Mouse (Mus musculus) heart, postnatal 10 days (tissue): ENCODE data around the gene Rab5c. TPM values are rescaled to one million over a fixed set of nuclear protein-coding genes. Genes with fewer than 3 reads are reported as not detected.

Source experiments
- DNase-seq, 2 experiments: peaks; one replicate each; pipeline ENCODE4 v3.0.0; 2021
- intact Hi-C: fragments of 180-260 bp; cut with DNase I; formaldehyde crosslinking; loops from one replicate; pipeline ENCODE4 v1.15.1; 2025
- total RNA-seq, 2 experiments: library from RNA; stranded (reverse); gene quantifications; 2 replicates each; pipeline ENCODE4 v1.2.3; 2021

Gene Rab5c
- total RNA-seq, 2 experiments from 2014 or later, result 85.3 to 97.8 TPM

DNA sequence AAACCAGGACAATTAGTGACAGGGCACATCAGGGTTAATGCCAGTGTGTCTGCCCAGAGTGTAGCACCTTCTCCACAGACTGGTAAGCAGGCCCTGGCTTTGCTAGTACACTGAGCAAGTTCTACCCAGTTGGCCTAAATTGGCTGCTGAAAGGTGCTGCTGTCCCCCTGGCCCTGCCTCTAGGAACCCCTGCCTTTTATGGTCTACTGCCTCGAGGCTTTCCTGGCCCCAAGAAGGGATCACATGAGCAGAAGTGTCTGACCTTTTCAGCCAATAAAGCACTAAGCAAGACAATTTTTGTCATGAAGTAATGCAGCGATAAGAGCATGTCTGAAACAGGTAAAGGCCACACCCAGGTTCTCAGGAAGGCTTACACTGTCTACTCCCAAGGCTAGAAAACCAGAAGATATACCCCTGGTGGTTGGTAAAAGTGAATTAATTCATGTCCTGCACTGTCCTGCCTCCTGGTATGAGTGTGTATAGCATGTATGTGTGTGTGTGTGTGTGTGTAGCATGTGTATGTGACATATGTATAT, 15.5 kb downstream of the Rab5c start:
- intact Hi-C loops, result no loop called here

DNA sequence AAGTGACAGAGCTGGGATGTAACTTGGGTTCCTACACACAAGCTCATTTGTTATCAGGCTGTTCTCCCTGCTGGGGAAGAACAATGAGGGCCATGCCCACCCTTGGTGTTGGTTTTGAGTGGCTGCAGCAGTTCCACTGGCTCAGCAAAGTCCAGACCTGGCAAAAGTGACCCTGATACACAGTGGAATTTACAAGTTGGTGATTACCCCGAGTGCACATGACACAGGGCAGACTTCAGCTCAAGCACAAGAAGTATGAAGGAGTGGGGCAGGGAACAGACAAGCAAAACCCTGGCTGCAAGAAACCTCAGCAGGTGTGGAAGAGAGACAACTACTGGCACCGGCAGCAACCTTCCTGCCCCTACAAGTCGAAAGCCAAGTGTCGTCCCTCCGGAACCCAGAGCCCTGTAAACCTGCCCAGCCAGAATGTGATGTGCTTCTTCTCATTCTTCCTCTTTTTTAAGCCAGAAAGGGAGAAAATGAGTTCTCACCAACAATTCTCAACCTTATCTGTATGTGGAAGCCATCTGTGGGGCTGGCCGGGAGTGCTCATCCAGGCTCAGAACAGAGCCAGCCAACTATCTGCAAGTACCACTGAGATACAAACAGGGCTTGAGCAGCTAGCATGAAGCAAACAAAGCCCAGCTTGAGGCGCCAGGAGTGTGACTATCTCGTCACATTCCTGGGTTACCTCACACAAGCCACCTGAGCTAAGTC, 16.1 kb downstream of the Rab5c start:
- intact Hi-C loops, result no loop called here
- peak; percentile 42 to 53 for DNase-seq

More for the DNA sequence above, 15.5 kb downstream of the Rab5c start:
- peak in 1 of 2 experiments; percentile 38 for DNase-seq

DNA sequence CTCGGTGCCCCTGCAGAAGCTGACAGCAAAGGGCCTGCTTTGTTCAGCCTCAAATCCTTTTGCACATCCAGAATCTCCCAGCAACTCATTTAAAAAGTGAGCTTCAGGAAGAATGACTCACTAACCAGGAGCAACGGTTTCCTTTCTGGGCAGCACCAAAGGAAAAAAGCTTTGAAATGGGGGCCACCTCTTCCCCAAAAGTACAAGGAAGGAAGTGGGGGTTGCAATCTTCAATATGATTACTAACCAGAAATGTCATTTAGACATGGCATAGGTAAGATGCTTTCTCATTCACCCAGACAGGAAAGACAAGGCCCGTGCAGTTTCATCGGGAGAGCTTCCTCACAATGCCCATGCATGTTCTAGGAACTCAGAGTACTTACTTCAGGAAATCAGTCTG, 16.8 kb downstream of the Rab5c start:
- DNase-seq, result no peak
- intact Hi-C loops, result no loop called here

DNA sequence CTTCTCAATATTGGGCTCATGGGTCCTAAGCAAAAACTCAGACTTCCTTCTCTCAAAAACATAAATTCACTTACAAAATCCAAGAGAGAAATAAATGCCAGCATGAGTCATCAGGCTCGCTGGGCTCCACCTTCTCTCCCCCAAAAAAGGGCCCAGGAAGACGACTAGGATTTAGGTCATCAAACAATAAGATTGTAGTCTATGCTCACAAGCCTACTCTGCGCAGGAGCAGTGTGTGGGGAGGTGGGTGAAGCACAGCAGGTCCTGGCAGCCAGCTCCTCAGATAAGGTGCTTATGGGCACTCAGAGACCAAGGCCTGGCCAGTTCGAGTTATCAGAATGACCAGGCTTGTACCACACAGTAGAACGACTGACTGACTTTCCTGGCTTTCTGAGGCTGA, 17.7 kb downstream of the Rab5c start:
- peak; percentile 53 to 63 for DNase-seq
- intact Hi-C loops, result no loop called here

DNA sequence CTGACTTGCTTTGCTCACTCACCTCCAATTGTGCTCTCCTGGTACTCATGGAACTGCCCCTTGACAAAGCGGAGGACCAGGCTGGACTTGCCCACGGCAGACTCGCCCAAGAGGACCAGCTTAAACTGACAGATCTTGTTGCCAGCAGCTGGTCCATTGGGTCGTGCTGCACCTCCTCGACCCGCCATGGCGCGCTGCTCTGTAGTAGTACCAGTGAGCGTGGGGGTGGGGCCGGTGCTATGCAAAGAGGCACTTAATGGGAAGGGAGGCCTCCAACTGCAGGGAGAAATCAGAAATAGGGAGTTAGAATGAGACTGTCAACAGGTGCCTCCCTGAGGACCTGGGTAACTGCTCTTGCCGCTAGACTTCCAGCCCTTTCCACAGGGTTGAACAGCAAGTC, 18.1 kb downstream of the Rab5c start:
- intact Hi-C loops, result loop anchor here (10.0 kb wide), 1 partner anchor 345 kb away; no protein-coding TSS in a partner anchor
- DNase-seq, result no peak

- DNase-seq, result no peak
- intact Hi-C loops, result loop anchor here (10.0 kb wide), 1 partner anchor 345 kb away; no protein-coding TSS in a partner anchor
Observed at GRCm38 (mm10) chr11:100719312-100719711, 18.7 kb downstream of the Rab5c start.

DNA sequence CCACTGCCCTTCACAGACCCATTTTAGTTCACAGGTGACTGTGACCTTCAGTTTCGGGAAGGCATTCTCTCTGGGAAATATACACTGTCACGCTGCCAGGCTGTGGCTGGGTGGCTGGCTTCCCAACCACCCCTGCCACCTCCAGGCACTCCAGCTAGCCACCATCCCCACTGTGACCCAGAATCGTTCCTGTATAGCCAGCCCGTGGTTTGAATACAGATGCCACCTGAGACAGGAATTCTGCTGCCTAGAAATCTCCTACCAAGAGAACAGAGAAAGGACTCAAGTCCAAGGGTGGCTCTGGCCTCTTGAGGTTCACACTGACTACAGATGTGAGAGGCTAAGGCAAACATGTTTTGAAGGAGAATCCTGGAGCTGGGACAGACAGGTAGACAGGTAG, 19.1 kb downstream of the Rab5c start:
- peak; percentile 44 to 58 for DNase-seq
- intact Hi-C loops, result loop anchor here (10.0 kb wide), 1 partner anchor 346 kb away; no protein-coding TSS in a partner anchor

GRCm38 (mm10) chr11:100718462-100718861, 19.6 kb downstream of the Rab5c start:
- intact Hi-C loops, result loop anchor here (10.0 kb wide), 1 partner anchor 346 kb away; no protein-coding TSS in a partner anchor
- no peak for DNase-seq

DNA sequence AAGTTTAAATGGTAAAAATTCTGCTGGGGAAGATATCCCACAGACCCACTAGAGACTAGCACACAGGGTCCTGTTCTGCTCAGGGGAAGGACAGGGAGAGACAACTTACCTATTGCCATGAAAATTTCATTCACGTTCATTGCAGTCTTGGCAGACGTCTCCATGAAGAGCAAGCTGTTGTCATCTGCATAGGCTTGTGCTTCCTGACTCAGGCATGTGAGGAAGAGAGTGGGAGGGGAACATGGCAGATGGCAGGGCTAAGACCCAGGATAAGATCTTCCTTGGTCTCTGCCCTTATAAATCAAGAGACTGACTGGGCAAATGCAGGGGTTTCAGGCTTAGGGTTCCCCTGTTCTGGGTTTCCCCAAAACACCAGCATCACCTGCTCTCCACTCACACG, 21.4 kb downstream of the Rab5c start:
- intact Hi-C loops, result loop anchor here (10.0 kb wide), 1 partner anchor 348 kb away; no protein-coding TSS in a partner anchor
- no peak for DNase-seq

GRCm38 (mm10) chr11:100714948-100715347, 23.1 kb downstream of the Rab5c start:
- no peak for DNase-seq
- intact Hi-C loops, result loop anchor here (1.0 to 10.0 kb wide), 4 partner anchors 22 to 350 kb away; no protein-coding TSS in a partner anchor

DNA sequence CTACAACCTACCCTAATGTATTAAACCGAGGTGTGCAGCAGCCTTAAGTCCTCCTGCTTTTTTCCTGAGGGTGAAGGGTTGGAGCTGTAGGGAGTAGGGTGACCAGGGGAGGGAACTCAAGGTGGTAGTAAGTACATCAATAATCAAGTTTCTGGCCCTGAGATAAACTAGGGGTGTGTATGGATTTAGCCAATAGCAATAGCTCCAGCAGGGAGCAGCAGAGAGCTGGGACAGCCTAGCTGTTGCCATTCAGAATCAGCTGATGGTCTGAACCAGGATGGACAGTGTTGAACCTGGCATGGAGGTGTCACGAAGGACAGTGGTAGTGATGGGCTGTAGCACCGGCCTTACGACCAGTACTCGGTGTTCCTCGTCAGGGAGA, 23.5 kb downstream of the Rab5c start:
- intact Hi-C loops, result loop anchor here (1.0 to 10.0 kb wide), 4 partner anchors 22 to 350 kb away; no protein-coding TSS in a partner anchor
- DNase-seq, result peak; percentile 89 to 91

- peak; percentile 78 to 79 for DNase-seq
- intact Hi-C loops, result loop anchor here (1.0 to 10.0 kb wide), 4 partner anchors 23 to 351 kb away; no protein-coding TSS in a partner anchor
Observed at GRCm38 (mm10) chr11:100713735-100714533, 24.1 kb downstream of the Rab5c start, which contains the start of gene Hspb9. TSS of gene Hspb9 (plus strand) at chr11:100713850.

GRCm38 (mm10) chr11:100713174-100713573, 24.8 kb downstream of the Rab5c start:
- intact Hi-C loops, result loop anchor here (5.0 to 10.0 kb wide), 2 partner anchors 244 to 352 kb away; no protein-coding TSS in a partner anchor
- DNase-seq, result no peak

GRCm38 (mm10) chr11:100711783-100712615, 26.0 kb downstream of the Rab5c start, which contains the start of gene Kat2a:
TSS of gene Kat2a (minus strand) at chr11:100712465.
- intact Hi-C loops, result loop anchor here (5.0 to 10.0 kb wide), 2 partner anchors 245 to 353 kb away; no protein-coding TSS in a partner anchor
- DNase-seq, result peak; percentile 89 to 90

- no peak for DNase-seq
- intact Hi-C loops, result loop anchor here (5.0 to 10.0 kb wide), 2 partner anchors 246 to 354 kb away; no protein-coding TSS in a partner anchor
Observed at GRCm38 (mm10) chr11:100710977-100711376, 27.0 kb downstream of the Rab5c start.

DNA sequence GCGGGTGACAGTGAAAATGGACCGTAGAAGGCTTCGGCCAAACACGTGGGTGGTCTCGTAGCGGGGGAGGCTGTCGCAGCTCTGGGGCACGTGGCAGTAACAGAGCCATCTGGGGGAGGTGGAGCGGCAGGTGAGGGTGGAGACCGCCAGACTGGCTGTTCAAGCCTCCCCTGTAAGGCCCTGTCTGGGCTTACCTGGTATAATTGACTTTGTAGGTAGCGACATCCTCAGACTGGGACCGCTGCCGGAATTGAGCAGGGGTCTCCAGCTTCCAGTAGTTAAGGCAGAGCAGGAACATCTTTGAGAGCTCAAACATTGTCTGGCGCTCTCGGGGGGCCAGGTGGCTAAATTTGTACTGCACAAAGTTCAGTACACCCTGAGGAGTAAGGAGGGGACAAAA, 27.5 kb downstream of the Rab5c start:
- intact Hi-C loops, result loop anchor here (5.0 to 10.0 kb wide), 2 partner anchors 247 to 354 kb away; no protein-coding TSS in a partner anchor
- no peak for DNase-seq

DNA sequence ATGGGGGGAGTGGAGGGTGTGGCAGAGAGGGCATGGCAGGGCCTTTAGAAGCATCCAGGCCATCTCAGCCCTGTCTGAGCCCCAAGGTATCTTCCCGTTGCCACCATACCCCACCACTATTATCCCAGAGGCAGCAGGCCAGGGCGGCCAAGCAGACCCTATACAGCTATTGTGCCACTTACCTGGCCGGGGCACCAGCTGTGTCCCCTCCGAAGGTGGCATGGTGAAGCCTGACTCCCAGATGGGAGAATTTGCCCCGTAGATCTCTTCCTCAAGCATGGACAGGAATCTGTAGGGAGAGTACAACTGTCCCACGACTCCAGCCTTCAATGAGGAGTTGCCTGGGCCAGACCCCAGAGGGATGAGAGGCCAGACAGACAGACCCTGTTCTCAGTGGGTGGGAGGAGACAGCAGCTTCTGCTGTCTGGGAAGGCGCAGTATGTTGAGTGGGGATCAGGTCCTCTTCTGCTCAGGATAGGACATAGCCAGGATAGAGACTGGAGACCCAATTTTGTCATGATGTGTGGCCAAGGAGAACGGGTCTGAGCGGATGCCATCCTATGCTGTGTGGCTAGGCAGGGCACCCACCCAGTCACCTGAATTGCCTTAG, 28.7 kb downstream of the Rab5c start:
- intact Hi-C loops, result no loop called here
- DNase-seq, result no peak

DNA sequence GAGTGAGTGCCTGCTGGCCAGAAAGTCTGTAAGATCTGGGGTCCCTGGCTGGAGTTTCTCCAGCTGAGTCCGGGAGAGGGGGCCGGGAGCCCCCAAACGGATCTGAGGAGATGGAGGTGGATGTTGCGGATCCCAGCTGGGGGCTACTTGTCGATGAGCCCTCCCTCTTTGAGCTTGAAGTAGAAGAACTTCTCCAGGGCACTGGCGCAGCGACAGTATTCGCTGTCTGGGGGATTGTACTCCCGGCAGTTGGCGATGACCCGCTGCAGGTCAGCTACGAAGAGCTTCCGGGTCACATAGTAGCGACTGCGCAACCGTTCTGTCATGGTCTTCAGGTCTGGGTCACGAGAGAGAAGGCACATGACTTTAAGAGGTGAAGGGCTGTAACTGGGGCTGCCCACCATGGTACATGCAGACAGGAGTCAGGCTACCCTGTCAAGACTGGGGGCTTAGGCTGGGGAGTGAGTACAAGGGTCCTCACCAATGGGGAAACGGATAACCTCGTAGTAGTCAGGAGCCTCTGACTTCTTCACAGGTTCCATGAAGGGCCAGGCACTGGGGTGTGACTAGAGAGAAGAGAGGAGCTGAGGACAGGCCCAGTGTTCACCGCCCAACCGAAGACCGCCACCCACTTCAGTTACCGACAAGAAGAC, 32.8 kb downstream of the Rab5c start:
- intact Hi-C loops, result no loop called here
- DNase-seq, result no peak
